8 mouse cellular contexts compared by ENCODE assay signal in the genomic region with DNA sequence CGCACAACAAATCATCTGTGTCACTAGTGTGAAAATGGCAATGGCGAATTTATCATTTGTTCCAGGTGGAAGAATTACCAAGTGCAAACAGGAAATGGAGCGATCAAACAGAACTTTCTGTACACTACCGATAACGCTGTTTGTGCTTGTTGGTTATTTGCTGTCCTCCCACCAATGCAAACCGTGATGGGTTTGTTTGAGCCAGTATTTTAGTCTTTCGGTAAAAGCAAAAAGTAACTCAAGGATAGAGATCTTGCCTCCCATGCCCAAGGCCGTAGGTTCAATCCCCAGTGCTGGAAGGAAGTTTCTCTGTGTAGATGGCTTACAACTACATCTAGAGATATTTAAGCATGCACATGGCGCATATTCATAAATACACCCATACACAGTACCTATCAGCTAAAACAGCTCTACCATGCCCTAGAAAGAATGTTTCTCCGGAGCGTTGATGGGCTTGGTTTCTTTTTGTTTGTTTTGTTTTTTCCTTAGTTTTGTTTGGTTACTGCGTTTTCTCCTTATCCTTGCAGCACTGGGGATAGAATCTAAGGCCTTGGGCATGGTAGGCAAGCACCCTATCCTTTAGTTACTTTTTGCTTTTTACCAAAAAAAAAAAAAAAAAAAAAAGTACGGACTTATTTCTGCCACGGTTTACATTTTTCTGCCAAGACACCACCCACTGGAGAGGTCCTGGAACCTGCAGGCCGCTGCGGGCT. TPM values are rescaled to one million over a fixed set of nuclear protein-coding genes. Genes with fewer than 3 reads are reported as not detected.
DNase-seq lines count a peak whose midpoint lies in the region; ATAC-seq and TF ChIP-seq lines count a peak whose summit lies in the region.

No protein-coding gene starts in this region.

- intact Hi-C loops in left cerebral cortex, postnatal 36 days (cut with DNase I) = loop anchor here (5.0 to 10.0 kb wide), 3 partner anchors 40 to 122 kb away; a partner anchor contains a TSS

- no peak for DNase-seq in cerebellum, adult 2 months
- no peak for DNase-seq in cerebellum, postnatal 4 days (ENCODE audit: low spot score in 2 of 2)
- DNase-seq in thymus, adult 2 months = no peak
- DNase-seq in thymus, postnatal 14 days = no peak
- DNase-seq in left cerebral cortex, postnatal 36 days (ENCODE audit: low spot score in 2 of 2) = no peak
- no peak for DNase-seq in urinary bladder, postnatal 10 days (ENCODE audit: low spot score)

- 61% methylated on average over 16 of the region's 16 CpGs for WGBS in cerebellum, adult 2 months
- WGBS in thymus, adult 2 months = 56% methylated on average over 16 of the region's 16 CpGs
- 59% methylated on average over 16 of the region's 16 CpGs for WGBS in limb, embryonic 15.5 days
- 53% methylated on average over 16 of the region's 16 CpGs for WGBS in stomach, embryonic 14.5 days

- H3K36me3 ChIP-seq in thymus, adult 2 months (ENCODE audit: control insufficient read depth, insufficient read depth, low read length) = no peaks in the 10 kb centered on the region
- 0 out of 2 replicates have a peak, but pooled peaks cover 2% of the 10 kb centered on the region for H3K36me3 ChIP-seq in limb, embryonic 15.5 days
- no peaks in the 10 kb centered on the region for H3K36me3 ChIP-seq in stomach, embryonic 14.5 days (ENCODE audit: control insufficient read depth, insufficient read depth, low read length)

- H3K4me1 ChIP-seq in cerebellum, adult 2 months (ENCODE audit: control insufficient read depth, insufficient read depth, low read length) = peaks cover 4% of the 10 kb centered on the region; the same call in 1 of the 2 replicates
- peaks cover 11% of the 10 kb centered on the region for H3K4me1 ChIP-seq in thymus, adult 2 months (replicated peaks; ENCODE audit: control insufficient read depth, insufficient read depth, low read length)
- H3K4me1 ChIP-seq in limb, embryonic 15.5 days = peaks cover 17% of the 10 kb centered on the region
- peaks cover 8% of the 10 kb centered on the region; the same call in 1 of the 2 replicates for H3K4me1 ChIP-seq in stomach, embryonic 14.5 days (ENCODE audit: control insufficient read depth, insufficient read depth, low read length)

- H3K9ac ChIP-seq in limb, embryonic 15.5 days = peak overlapping the region; percentile 87
- peak overlapping the region; percentile 80 for H3K9ac ChIP-seq in stomach, embryonic 14.5 days (replicated peaks; ENCODE audit: low read depth, low read length)

- H3K9me3 ChIP-seq in limb, embryonic 15.5 days = no peaks in the 10 kb centered on the region
- H3K9me3 ChIP-seq in stomach, embryonic 14.5 days (ENCODE audit: control insufficient read depth, low read depth, low read length) = no peaks in the 10 kb centered on the region

- no peak for TF ChIP-seq CTCF in cerebellum, adult 2 months (IDR thresholded peaks at IDR 0.05; ENCODE audit: borderline replicate concordance, insufficient read depth, low read depth, low read length)
- TF ChIP-seq CTCF in thymus, adult 2 months (IDR thresholded peaks at IDR 0.05; ENCODE audit: borderline replicate concordance, control insufficient read depth, extremely low read depth, insufficient read depth, low read length, poor library complexity) = no peak

- H3K4me2 ChIP-seq in limb, embryonic 15.5 days = peak overlapping the region; percentile 43
- peak overlapping the region; percentile 47 for H3K4me2 ChIP-seq in stomach, embryonic 14.5 days (replicated peaks; ENCODE audit: low read depth, low read length)

- peak overlapping the region; percentile 99 for H3K27ac ChIP-seq in cerebellum, adult 2 months (ENCODE audit: insufficient read depth, low read length)
- H3K27ac ChIP-seq in thymus, adult 2 months (ENCODE audit: control insufficient read depth, insufficient read depth, low read length) = peak overlapping the region; percentile 45
- peak overlapping the region; percentile 97 for H3K27ac ChIP-seq in limb, embryonic 15.5 days
- peak overlapping the region; percentile 91 for H3K27ac ChIP-seq in stomach, embryonic 14.5 days (ENCODE audit: low read length)

- H3K27me3 ChIP-seq in cerebellum, adult 2 months (ENCODE audit: control insufficient read depth, insufficient read depth, low read length) = no peaks in the 10 kb centered on the region
- H3K27me3 ChIP-seq in thymus, adult 2 months (ENCODE audit: control insufficient read depth, insufficient read depth, low read length) = no peaks in the 10 kb centered on the region
- no peaks in the 10 kb centered on the region for H3K27me3 ChIP-seq in limb, embryonic 15.5 days
- no peaks in the 10 kb centered on the region for H3K27me3 ChIP-seq in stomach, embryonic 14.5 days (ENCODE audit: control insufficient read depth, insufficient read depth, low read length)

- peak overlapping the region; percentile 89 for H3K4me3 ChIP-seq in cerebellum, adult 2 months (replicated peaks; ENCODE audit: insufficient read depth, low read depth, low read length)
- H3K4me3 ChIP-seq in thymus, adult 2 months (ENCODE audit: control insufficient read depth, insufficient read depth, low read length) = peak overlapping the region; percentile 42
- peak overlapping the region; percentile 88 for H3K4me3 ChIP-seq in limb, embryonic 15.5 days
- peak overlapping the region; percentile 92 for H3K4me3 ChIP-seq in stomach, embryonic 14.5 days (ENCODE audit: low read depth, low read length)

- no peak for TF ChIP-seq POLR2A in cerebellum, adult 2 months (IDR thresholded peaks at IDR 0.05; ENCODE audit: borderline replicate concordance, insufficient read depth, low read length)
- no peak for TF ChIP-seq POLR2A in thymus, adult 2 months (IDR thresholded peaks at IDR 0.05; ENCODE audit: control insufficient read depth, extremely low read depth, insufficient read depth, low read length, poor library complexity)

- ATAC-seq in limb, embryonic 15.5 days (ENCODE audit: insufficient number of reproducible peaks, low FRiP score, low TSS enrichment, low read depth) = no peak
- no peak for ATAC-seq in stomach, embryonic 14.5 days (ENCODE audit: insufficient number of reproducible peaks, insufficient read depth, low FRiP score, low read depth)

RNA-seq across cellular contexts. Expression of a gene that starts 0.7 kb away (rescaled TPM):
- 28.4 and 28.8 TPM in 2 replicates for polyA plus RNA-seq in cerebellum, adult 2 months (2012; rRNA removed)
- 20.1 and 25.7 TPM in 2 replicates for polyA plus RNA-seq in thymus, adult 2 months (2012; rRNA removed)
- 20.1 and 22.6 TPM in 2 replicates for polyA plus RNA-seq in limb, embryonic 15.5 days (2015; fragmentation: Nextera tagmentation; extraction: Ambion mirVana)
- 30.9 and 31.1 TPM in 2 replicates for polyA plus RNA-seq in stomach, embryonic 14.5 days (2014; fragmentation: Nextera tagmentation; extraction: Ambion mirVana)
- total RNA-seq in left cerebral cortex, postnatal 36 days (2021) = 10 to 100 TPM; 22.3 to 26.0 TPM

RNA-seq across cellular contexts. Expression of a gene that starts 37.5 kb away (rescaled TPM):
- polyA plus RNA-seq in cerebellum, adult 2 months (2012; rRNA removed) = 0.30 and 0.34 TPM in 2 replicates
- 0.07 and 0.19 TPM in 2 replicates for polyA plus RNA-seq in thymus, adult 2 months (2012; rRNA removed)
- polyA plus RNA-seq in limb, embryonic 15.5 days (2015; fragmentation: Nextera tagmentation; extraction: Ambion mirVana) = 0.12 and 0.16 TPM in 2 replicates
- polyA plus RNA-seq in stomach, embryonic 14.5 days (2014; fragmentation: Nextera tagmentation; extraction: Ambion mirVana) = 0.23 and 0.27 TPM in 2 replicates
- under 1 TPM; 0.39 to 0.59 TPM for total RNA-seq in left cerebral cortex, postnatal 36 days (2021)

RNA-seq across cellular contexts. Expression of a gene that starts 41.7 kb away (rescaled TPM):
- polyA plus RNA-seq in cerebellum, adult 2 months (2012; rRNA removed) = 7.7 and 8.2 TPM in 2 replicates
- polyA plus RNA-seq in thymus, adult 2 months (2012; rRNA removed) = 6.6 and 11.7 TPM in 2 replicates
- polyA plus RNA-seq in limb, embryonic 15.5 days (2015; fragmentation: Nextera tagmentation; extraction: Ambion mirVana) = 21.5 and 35.0 TPM in 2 replicates
- polyA plus RNA-seq in stomach, embryonic 14.5 days (2014; fragmentation: Nextera tagmentation; extraction: Ambion mirVana) = 31.0 and 33.4 TPM in 2 replicates
- total RNA-seq in left cerebral cortex, postnatal 36 days (2021) = 10 to 100 TPM in 1 of 2 experiments, 1 to 10 TPM in 1; 9.7 to 13.9 TPM

Comparison
In these comparisons a context has a peak if more than half of its experiments do, and no peak if none do; other contexts are left out.
1. H3K27ac ChIP-seq: peak in every context shown above with its lines; median percentile 99 in cerebellum, adult 2 months; 97 in limb, embryonic 15.5 days; 91 in stomach, embryonic 14.5 days; 45 in thymus, adult 2 months.
2. H3K4me3 ChIP-seq: peak in every context shown above with its lines; median percentile 92 in stomach, embryonic 14.5 days; 89 in cerebellum, adult 2 months; 88 in limb, embryonic 15.5 days; 42 in thymus, adult 2 months.